Mouse (Mus musculus): Measurements from ENCODE around the gene Taf10.
A peak's percentile ranks its signal among the peaks of the same experiment; 100 is the strongest.
"Not testable (repeated sequence)": the region's sequence is repeated elsewhere in the genome, so short reads cannot be mapped to it uniquely, and the experiment has no call there.

DNA sequence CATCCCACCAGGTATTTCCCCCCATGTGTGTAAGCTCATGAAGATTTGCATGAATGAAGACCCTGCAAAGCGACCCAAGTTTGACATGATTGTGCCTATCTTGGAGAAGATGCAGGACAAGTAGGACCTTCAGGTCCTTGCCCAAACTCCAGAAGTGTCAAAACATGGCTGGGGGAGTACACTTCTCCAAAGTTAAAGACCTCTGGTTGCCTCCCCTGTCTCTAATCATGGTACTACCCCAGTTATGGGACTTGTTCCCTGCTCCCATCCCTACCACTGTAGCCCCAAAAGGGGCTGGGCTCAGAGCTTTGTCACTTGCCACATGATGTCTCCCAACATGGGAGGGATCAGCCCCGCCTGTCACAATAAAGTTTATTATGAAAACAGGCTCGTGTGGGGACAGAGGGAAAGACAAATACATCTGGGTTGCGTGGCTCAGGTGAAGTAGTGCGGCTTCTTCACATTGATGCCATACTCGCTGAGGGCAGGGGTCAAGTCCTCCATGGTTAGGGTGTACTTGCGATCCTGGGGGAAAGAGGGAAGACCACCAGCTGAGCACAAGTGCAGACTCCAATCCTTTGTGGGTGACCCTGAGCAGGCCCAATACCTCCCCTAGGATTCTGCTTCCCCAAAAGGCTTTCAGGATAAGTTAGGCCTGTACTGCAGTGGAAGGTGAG is 1.5 kb downstream of the Taf10 start:
- TF ChIP-seq CTCF (IDR thresholded peaks at IDR 0.05; ENCODE audit: borderline replicate concordance, insufficient read depth, low read length): not testable (repeated sequence)
- TF ChIP-seq POLR2A (IDR thresholded peaks at IDR 0.05; ENCODE audit: low read depth, low read length): 0 out of 2 replicates have a peak, but pooled peaks have one; percentile 2

Measured in embryonic fibroblast, embryonic 13.5 days (primary cell).